Mouse (Mus musculus) embryonic fibroblast, embryonic 13.5 days (primary cell): ENCODE measurements at regions not wholly inside any gene's neighbourhood (a gene's known extent, or its start where the extent isn't known, plus 50 kb on each side); places are given as distances from the start of the nearest gene placed in this dataset.

Source experiments
- CTCF ChIP-seq: IDR thresholded peaks from 2 replicates; pipeline ENCODE4 v1.5.1; 2011; ENCODE audit warnings: mild to moderate bottlenecking, control low read depth, low read length, moderate library complexity, borderline replicate concordance; ENCODE audit not compliant: insufficient read depth
- POLR2A ChIP-seq: IDR thresholded peaks from 2 replicates; pipeline ENCODE4 v1.6.1; 2011; ENCODE audit warnings: low read depth, mild to moderate bottlenecking, control low read depth, low read length, moderate library complexity

DNA sequence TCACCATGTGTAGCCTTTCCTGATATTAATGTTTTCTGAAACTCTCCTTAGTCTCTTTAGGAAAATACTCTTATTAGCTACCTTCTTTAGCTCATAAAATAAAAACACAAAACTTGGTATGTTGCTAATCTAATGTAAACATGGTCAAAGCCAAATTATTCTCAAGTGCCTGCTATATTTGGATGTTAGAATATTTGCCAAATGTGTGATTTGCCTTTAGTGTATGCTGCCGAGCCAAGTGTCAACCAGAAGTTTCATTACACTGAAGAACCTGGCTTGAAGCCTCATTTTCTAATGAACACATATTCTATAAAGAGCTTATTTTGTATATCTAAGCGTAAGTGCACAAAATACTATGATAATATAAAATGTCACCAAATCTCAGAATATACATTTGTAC is 423.8 kb upstream of the Adamts5 start:
- TF ChIP-seq POLR2A (no peak), CTCF (no peak)
